Mouse (Mus musculus) embryonic facial prominence, embryonic 14.5 days (tissue): ENCODE data around the gene Ints7. TPM values are rescaled to one million over a fixed set of nuclear protein-coding genes. Genes with fewer than 3 reads are reported as not detected.

Source experiments
- ATAC-seq: fragments of 200-750 bp; cut with Nextera tagmentation; 2 replicates; pipeline ENCODE4 v1.8.0; 2017; ENCODE audit warnings: low read depth, moderate number of reproducible peaks, moderate TSS enrichment
- DNase-seq: peaks from one replicate; pipeline ENCODE4 v3.0.0-alpha.2; 2015; ENCODE audit warnings: low spot score
- H3K27ac ChIP-seq: fragments of 300-500 bp; sonication (generic); replicated peaks from 2 replicates; pipeline ENCODE4 v1.5.1; 2014; ENCODE audit warnings: low read depth, mild to moderate bottlenecking, low read length, moderate library complexity
- H3K27me3 ChIP-seq: fragments of 300-500 bp; sonication (generic); replicated peaks from 2 replicates; pipeline ENCODE4 v1.6.1; 2014; ENCODE audit warnings: low read length; ENCODE audit not compliant: control insufficient read depth, insufficient read depth
- H3K36me3 ChIP-seq: fragments of 300-500 bp; sonication (generic); 2 replicates; pipeline ENCODE4 v1.6.1; 2014; ENCODE audit warnings: low read length, mixed read lengths; ENCODE audit not compliant: control insufficient read depth, insufficient read depth
- H3K4me1 ChIP-seq: fragments of 300-500 bp; sonication (generic); 2 replicates; pipeline ENCODE4 v1.6.1; 2014; ENCODE audit warnings: antibody characterized with exemption, low read length; ENCODE audit not compliant: control insufficient read depth, insufficient read depth
- H3K4me2 ChIP-seq: fragments of 300-500 bp; sonication (generic); 2 replicates; pipeline ENCODE4 v1.6.1; 2014; ENCODE audit warnings: low read depth, mild to moderate bottlenecking, low read length, moderate library complexity, mixed read lengths
- H3K4me3 ChIP-seq: fragments of 300-500 bp; sonication (generic); 2 replicates; pipeline ENCODE4 v1.5.1; 2014; ENCODE audit warnings: low read depth, mild to moderate bottlenecking, low read length
- H3K9ac ChIP-seq: fragments of 300-500 bp; sonication (generic); 2 replicates; pipeline ENCODE4 v1.6.1; 2014; ENCODE audit warnings: low read depth, mild to moderate bottlenecking, low read length, moderate library complexity, mixed read lengths
- H3K9me3 ChIP-seq: fragments of 300-500 bp; sonication (generic); 2 replicates; pipeline ENCODE4 v1.6.1; 2016; ENCODE audit warnings: low read length; ENCODE audit not compliant: control insufficient read depth
- WGBS: fragments of 180-500 bp; shearing (Covaris S2); extraction: QIAGEN DNeasy Blood & Tissue Kit; methylation state at CpG from one replicate; pipeline ENCODE4 v1.1.7; 2014; 5-methylcytosine and 5-hydroxymethylcytosine counted together
- polyA plus RNA-seq: library from polyadenylated mRNA; unstranded; fragments of >200 nt; fragmentation: Nextera tagmentation; extraction: Ambion mirVana; gene quantifications from 2 replicates; pipeline ENCODE4 v1.2.1, GENCODE M21; 2014

Ints7 gene
- polyA plus RNA-seq, 1 experiment from 2014 or later = 31.1 TPM

DNA sequence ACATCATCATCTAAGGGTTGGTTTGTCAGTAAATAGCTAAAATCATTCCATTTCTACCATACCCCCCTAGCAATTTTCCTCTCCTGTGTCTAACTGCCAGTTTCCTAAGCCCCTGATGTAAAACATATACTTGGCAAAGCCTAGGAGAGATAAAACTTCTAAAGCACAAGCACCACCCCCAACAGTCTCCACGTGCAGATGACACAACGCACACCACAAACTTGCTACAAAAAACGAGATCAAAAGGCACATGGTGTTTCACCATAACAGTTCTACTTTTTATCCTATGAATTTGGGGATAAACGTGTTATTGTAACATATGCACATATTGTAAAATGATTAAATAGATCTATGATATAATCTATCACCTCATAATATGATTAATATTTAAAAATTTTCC, 33.8 kb upstream of the Ints7 start:
- Histone ChIP-seq H3K4me3 (no peak overlapping the region), H3K9ac (no peak overlapping the region), H3K27ac (no peak overlapping the region), H3K9me3 (no peaks in the 10 kb centered on the region), H3K4me1 (no peaks in the 10 kb centered on the region), H3K4me2 (no peak overlapping the region), H3K27me3 (no peaks in the 10 kb centered on the region), H3K36me3 (peaks cover 63% of the 10 kb centered on the region)
- ATAC-seq (no peak), DNase-seq (no peak)
- 78% methylated on average over 4 of the region's 4 CpGs for WGBS

DNA sequence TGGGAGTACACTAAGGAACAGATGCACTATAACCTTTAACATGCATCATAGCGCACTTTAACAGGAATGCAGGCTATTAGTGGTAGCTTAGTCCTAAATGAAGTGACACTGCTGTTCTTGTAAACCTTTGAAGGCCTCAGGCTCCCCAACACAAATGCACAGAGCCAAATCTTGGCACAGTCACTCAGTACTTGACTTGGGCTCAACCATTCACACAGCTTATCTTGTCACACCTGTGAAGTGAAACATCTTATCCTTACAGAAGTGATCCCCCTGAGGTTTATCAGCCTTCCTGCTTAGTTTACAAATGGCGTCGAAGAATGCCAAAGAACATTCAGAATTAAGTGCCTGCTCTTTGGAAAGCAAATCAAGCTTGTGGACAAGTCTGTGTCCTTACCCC, 31.7 kb upstream of the Ints7 start:
- no peak for ATAC-seq
- no peak overlapping the region for H3K9ac ChIP-seq
- H3K27me3 ChIP-seq = no peaks in the 10 kb centered on the region
- no peaks in the 10 kb centered on the region for H3K9me3 ChIP-seq
- peaks cover 81% of the 10 kb centered on the region for H3K36me3 ChIP-seq
- 88% methylated on average over 3 of the region's 3 CpGs for WGBS
- H3K27ac ChIP-seq = no peak overlapping the region
- H3K4me2 ChIP-seq = no peak overlapping the region
- no peak overlapping the region for H3K4me3 ChIP-seq
- no peaks in the 10 kb centered on the region for H3K4me1 ChIP-seq
- no peak for DNase-seq

DNA sequence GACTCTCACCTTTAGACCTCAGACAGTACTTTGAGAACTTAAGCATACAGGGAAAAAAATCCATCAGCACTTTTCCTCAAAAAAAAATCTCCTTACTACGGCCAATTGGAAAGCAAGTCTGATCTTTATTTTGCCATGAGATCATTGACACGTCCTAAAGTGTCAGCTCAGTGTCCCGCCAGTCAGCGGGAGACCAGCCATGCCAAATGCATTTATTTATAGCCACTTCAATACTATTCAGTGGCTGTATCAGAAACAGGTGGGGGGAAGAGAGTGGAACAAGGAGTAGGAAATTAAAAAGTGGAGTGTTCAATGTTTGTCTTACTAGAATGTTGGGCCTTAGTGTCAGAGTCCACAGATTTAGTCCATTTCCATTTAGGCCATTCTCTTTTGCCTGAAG, 24.6 kb upstream of the Ints7 start:
- WGBS = 81% methylated on average over 4 of the region's 4 CpGs
- Histone ChIP-seq H3K9me3 (no peaks in the 10 kb centered on the region), H3K27me3 (no peaks in the 10 kb centered on the region), H3K36me3 (peaks cover 64% of the 10 kb centered on the region), H3K4me2 (no peak overlapping the region), H3K4me3 (no peak overlapping the region), H3K27ac (no peak overlapping the region), H3K4me1 (no peaks in the 10 kb centered on the region), H3K9ac (no peak overlapping the region)
- DNase-seq = no peak
- no peak for ATAC-seq

DNA sequence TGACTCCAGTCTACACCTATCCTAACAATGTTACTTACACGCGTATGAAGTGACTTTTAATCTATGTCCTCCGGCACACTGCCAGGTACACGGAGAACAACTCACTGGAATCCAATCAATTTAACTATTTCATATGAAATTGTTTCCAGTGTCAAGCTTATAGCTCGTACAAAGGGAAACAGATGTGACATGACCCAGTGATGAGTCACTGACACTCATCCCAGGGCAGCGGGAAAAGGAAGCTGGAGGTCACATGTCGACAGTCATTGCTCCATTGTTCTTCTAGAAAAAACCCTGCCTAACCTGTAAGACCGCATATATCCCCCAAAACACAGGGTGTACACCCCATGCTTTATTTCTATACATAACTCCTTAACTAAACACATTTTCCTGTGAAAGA, 18.3 kb upstream of the Ints7 start:
- Histone ChIP-seq H3K27me3 (no peaks in the 10 kb centered on the region), H3K4me2 (no peak overlapping the region), H3K9me3 (no peaks in the 10 kb centered on the region), H3K9ac (no peak overlapping the region), H3K27ac (no peak overlapping the region), H3K4me1 (no peaks in the 10 kb centered on the region), H3K4me3 (no peak overlapping the region), H3K36me3 (peaks cover 68% of the 10 kb centered on the region)
- no peak for DNase-seq
- ATAC-seq = no peak
- WGBS = 67% methylated on average over 8 of the region's 8 CpGs

DNA sequence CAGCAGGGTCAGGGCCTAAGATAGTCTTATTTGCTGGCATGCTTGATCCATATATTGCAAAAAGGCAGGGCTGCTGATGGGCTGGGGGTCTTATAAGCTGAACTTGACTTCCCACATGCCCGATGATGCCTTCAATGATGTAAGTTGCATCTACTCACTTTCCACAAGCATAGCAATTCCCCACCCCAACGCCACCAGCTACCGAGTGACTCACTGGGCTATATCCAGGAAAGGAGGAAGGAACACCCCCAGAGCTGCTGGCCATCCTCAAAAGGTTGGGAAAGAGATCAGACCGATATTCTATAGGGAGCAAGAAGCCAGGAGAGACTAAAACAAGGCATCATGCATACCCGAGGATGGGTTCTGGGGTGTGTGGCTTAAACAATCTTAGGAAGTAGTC, 15.7 kb upstream of the Ints7 start:
- DNase-seq (no peak), ATAC-seq (no peak)
- Histone ChIP-seq H3K36me3 (peaks cover 50% of the 10 kb centered on the region), H3K27me3 (no peaks in the 10 kb centered on the region), H3K27ac (no peak overlapping the region), H3K9ac (no peak overlapping the region), H3K9me3 (no peaks in the 10 kb centered on the region), H3K4me3 (no peak overlapping the region), H3K4me2 (no peak overlapping the region), H3K4me1 (no peaks in the 10 kb centered on the region)
- 88% methylated on average over 5 of the region's 5 CpGs for WGBS

DNA sequence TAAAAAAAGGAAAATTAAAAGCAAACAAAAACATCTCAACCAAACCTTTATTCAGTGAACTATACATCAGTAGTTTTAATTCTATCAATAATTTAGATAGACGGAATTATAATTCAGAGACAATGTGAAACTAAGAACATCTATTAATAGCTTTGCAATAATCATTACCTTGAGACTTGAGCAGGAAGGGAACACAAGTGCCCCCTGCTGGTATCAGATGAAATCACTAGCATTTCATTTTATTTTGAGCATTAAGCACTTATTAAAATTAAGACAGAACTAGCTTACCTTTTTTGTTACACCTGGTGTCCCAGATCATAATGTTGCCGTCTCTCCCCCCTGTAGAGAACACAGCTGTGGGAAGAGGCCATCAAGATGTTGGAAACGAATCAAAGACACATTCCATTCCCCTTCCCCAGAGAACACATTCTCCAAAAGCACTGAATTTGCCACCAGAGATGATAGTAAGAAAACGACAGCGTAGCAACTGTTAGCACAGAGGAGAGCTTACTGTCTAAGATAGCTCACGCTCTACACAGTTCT, 12.5 kb upstream of the Ints7 start:
- 60% methylated on average over 6 of the region's 6 CpGs for WGBS
- Histone ChIP-seq H3K27ac (no peak overlapping the region), H3K27me3 (no peaks in the 10 kb centered on the region), H3K4me1 (no peaks in the 10 kb centered on the region), H3K9me3 (no peaks in the 10 kb centered on the region), H3K4me3 (no peak overlapping the region), H3K36me3 (peaks cover 33% of the 10 kb centered on the region), H3K9ac (no peak overlapping the region), H3K4me2 (no peak overlapping the region)
- DNase-seq (no peak), ATAC-seq (no peak)

DNA sequence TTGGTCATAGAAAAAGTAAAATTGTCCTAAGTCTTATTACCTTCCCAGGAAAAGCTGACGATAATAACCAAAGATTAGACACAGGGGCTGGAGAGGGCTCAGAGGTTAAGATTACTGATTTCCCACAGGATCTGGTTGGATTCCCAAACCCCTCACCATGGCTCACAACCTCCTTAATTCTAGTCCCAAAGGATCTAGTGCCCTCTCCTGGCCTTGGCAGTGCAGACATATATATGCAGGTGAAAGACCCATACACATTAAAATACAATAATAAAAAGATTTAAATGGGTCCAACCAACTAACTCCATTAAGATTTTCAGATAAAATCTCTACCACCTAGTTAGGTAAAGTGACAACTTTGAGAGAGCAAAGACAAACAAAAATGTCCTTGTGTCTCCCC, 7.6 kb upstream of the Ints7 start:
- Histone ChIP-seq H3K9ac (no peak overlapping the region), H3K4me1 (0 out of 2 replicates have a peak, but pooled peaks cover 4% of the 10 kb centered on the region), H3K9me3 (no peaks in the 10 kb centered on the region), H3K36me3 (peaks cover 29% of the 10 kb centered on the region), H3K4me3 (no peak overlapping the region), H3K4me2 (no peak overlapping the region), H3K27me3 (no peaks in the 10 kb centered on the region), H3K27ac (no peak overlapping the region)
- no peak for ATAC-seq
- WGBS = 69% methylated on average over 1 of the region's 1 CpGs
- no peak for DNase-seq

DNA sequence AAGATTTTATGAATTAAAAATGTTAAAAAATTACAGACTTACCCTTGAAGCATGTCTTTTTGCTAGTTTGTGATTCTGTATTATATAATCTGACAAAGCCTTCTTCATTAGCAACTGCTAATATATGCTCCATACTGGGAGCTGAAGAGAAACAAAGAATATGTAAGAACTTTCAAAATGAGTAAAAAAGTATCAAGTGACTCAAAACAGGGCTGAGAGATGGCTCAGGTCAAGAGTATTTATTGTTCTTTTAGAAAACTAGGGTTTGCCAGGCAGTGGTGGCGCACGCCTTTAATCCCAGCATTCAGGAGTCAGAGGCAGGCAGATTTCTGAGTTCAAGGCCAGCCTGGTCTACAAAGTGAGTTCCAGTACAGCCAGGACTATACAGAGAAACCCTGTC, 5.8 kb upstream of the Ints7 start:
- Histone ChIP-seq H3K4me2 (no peak overlapping the region), H3K4me3 (no peak overlapping the region), H3K27ac (no peak overlapping the region), H3K9me3 (no peaks in the 10 kb centered on the region), H3K36me3 (peaks cover 29% of the 10 kb centered on the region), H3K4me1 (0 out of 2 replicates have a peak, but pooled peaks cover 4% of the 10 kb centered on the region), H3K9ac (no peak overlapping the region), H3K27me3 (no peaks in the 10 kb centered on the region)
- ATAC-seq (no peak), DNase-seq (no peak)
- 94% methylated on average over 2 of the region's 2 CpGs for WGBS

DNA sequence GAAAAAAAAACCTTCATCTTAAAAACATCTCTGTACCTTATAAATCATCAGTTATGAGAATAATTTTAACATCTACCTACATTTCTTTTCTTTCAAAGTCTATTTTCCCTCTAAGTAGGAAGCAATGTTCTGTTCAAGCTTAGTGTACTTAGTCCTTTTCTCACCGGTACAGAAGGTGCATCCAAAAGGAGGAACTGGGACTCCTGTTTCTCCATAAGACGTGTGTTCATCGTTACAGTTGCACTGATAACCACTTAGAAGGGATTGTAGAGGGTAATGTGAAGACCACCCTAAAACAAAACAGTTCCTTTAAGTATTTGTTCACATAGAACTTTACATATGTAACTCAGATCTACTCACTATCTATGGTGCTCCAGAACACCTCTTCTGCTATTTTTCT, 5.0 kb upstream of the Ints7 start:
- H3K27me3 ChIP-seq = no peaks in the 10 kb centered on the region
- 82% methylated on average over 3 of the region's 3 CpGs for WGBS
- peaks cover 29% of the 10 kb centered on the region for H3K36me3 ChIP-seq
- ATAC-seq = no peak
- no peak overlapping the region for H3K4me2 ChIP-seq
- H3K9ac ChIP-seq = no peak overlapping the region
- DNase-seq = no peak
- no peak overlapping the region for H3K27ac ChIP-seq
- no peak overlapping the region for H3K4me3 ChIP-seq
- H3K4me1 ChIP-seq = 0 out of 2 replicates have a peak, but pooled peaks cover 4% of the 10 kb centered on the region
- no peaks in the 10 kb centered on the region for H3K9me3 ChIP-seq
